Mouse (Mus musculus): ENCODE measurements around the gene Cyren.

DNA sequence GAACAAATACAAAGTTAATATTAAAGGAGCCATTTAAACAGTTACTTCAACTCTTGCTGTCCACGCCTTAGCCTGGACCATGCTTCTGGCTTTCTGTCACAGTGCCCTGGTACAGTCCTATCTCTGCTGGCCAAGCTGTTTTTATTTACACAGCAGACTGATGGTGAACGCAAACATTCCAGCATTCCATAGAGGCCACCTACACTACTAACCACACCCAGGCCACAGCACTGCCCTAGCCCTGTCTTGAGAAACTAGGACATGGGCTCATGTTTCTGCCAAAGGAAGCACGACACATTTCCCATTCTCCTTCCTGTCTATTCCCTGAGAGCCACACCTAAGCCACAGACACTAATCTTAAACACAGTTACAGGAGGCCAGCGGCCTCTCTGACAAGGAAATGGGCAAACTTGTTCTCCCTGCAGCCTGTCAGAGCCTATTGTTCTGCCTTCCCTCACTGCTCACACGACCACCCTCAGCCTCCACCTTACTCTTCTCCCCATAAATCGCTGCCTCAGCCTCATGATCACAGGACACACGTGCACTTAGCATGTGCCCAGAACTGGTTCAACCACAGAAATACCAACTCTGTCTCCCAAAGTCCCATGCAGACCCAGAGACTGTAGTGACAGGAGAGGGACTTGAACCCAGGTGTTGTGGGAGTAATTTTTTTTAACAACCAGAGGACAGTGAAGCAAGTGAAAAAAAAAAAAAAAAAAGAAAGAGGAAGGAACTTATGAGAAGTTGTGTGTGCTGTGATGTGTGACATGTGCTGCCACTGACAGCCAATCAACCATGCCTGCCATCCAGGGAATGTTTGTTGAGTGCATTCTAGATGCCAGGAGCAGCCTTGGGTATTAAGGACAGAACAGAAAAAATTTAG is 11.9 kb downstream of the Cyren start:
- TF ChIP-seq MAFK (IDR thresholded peaks at IDR 0.05; ENCODE audit: insufficient read depth, low read depth, low read length) (no peak), HCFC1 (IDR thresholded peaks at IDR 0.05; ENCODE audit: borderline replicate concordance, insufficient read depth, low read length) (no peak), ZNF384 (IDR thresholded peaks at IDR 0.05; ENCODE audit: low read depth, low read length) (no peak)

All from ES-E14 (cell line).